ENCODE assay signal across 9 mouse cellular contexts in the genomic region with DNA sequence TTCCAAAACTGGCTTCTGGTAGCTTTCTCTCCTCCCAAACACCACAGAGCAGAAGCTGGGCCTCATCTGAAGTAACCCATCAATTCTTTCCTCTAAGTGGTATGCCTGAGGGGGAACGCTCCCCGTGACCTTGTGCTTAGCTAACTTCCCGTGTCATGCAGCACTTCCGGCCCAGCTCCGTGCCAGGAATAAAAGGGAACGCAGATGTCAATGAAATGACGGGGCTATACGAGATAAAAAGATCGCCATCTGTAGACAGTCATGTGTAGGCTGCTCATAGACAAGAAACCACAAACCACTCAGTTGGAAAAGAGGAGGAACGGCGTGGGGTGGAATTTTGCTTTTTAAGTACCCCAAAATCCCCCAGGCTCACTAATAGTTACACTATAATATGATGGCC.
DNase-seq lines count a peak whose midpoint lies in the region; ATAC-seq and TF ChIP-seq lines count a peak whose summit lies in the region.
"Had no signal": no experiment of that assay in that cellular context is flagged by ENCODE, and none has a peak within 500 bp of the region (broad histone marks: within the 10 kb centered on the region; RNA-seq: fewer than 3 reads in every experiment).

No protein-coding gene starts in this region.

- H3K4me3 ChIP-seq in left cerebral cortex, adult 2 months: no peak overlapping the region
- H3K4me3 ChIP-seq in midbrain, embryonic 13.5 days (replicated peaks): no peak overlapping the region
- no peak overlapping the region for H3K4me3 ChIP-seq in midbrain, embryonic 10.5 days
- no peak overlapping the region for H3K4me3 ChIP-seq in midbrain, embryonic 16.5 days (ENCODE audit: low read depth, low read length)
- H3K4me3 ChIP-seq: liver, embryonic 13.5 days had no signal

- peaks cover 5% of the 10 kb centered on the region; the same call in 1 of the 2 replicates for H3K4me1 ChIP-seq in midbrain, embryonic 13.5 days (replicated peaks)
- peaks cover 10% of the 10 kb centered on the region for H3K4me1 ChIP-seq in midbrain, embryonic 10.5 days
- peaks cover 5% of the 10 kb centered on the region; the same call in 1 of the 2 replicates for H3K4me1 ChIP-seq in midbrain, embryonic 16.5 days (ENCODE audit: control insufficient read depth, insufficient read depth, low read length)

- 75% methylated on average over 11 of the region's 11 CpGs for WGBS in midbrain, embryonic 13.5 days
- 82% methylated on average over 11 of the region's 11 CpGs for WGBS in midbrain, embryonic 10.5 days
- 72% methylated on average over 11 of the region's 11 CpGs for WGBS in midbrain, embryonic 16.5 days

- 0 out of 2 replicates have a peak, but pooled peaks cover 4% of the 10 kb centered on the region for H3K9me3 ChIP-seq in midbrain, embryonic 13.5 days
- H3K9me3 ChIP-seq in midbrain, embryonic 10.5 days (replicated peaks): peaks cover 5% of the 10 kb centered on the region; the same call in 1 of the 2 replicates
- H3K9me3 ChIP-seq in midbrain, embryonic 16.5 days (replicated peaks; ENCODE audit: control insufficient read depth, low read length, poor library complexity, severe bottlenecking): no peaks in the 10 kb centered on the region

- peak overlapping the region; percentile 8; the same call in 1 of the 2 replicates for H3K27ac ChIP-seq in left cerebral cortex, adult 2 months
- no peak overlapping the region for H3K27ac ChIP-seq in midbrain, embryonic 13.5 days
- no peak overlapping the region for H3K27ac ChIP-seq in midbrain, embryonic 10.5 days (replicated peaks)
- no peak overlapping the region for H3K27ac ChIP-seq in midbrain, embryonic 16.5 days (ENCODE audit: low read length)
- H3K27ac ChIP-seq: liver, embryonic 13.5 days had no signal

- intact Hi-C loops in left cerebral cortex, adult 2 months (cut with DNase I): no loop called here

- H3K9ac ChIP-seq in midbrain, embryonic 13.5 days (replicated peaks): no peak overlapping the region
- H3K9ac ChIP-seq in midbrain, embryonic 16.5 days (ENCODE audit: low read depth, low read length): no peak overlapping the region
- H3K9ac ChIP-seq: liver, embryonic 13.5 days had no signal

- H3K36me3 ChIP-seq in midbrain, embryonic 13.5 days: peaks cover 6% of the 10 kb centered on the region; the same call in 1 of the 2 replicates
- H3K36me3 ChIP-seq in midbrain, embryonic 10.5 days: no peaks in the 10 kb centered on the region
- H3K36me3 ChIP-seq in midbrain, embryonic 16.5 days (ENCODE audit: control insufficient read depth, insufficient read depth, low read length): no peaks in the 10 kb centered on the region

- H3K27me3 ChIP-seq in midbrain, embryonic 13.5 days: no peaks in the 10 kb centered on the region
- H3K27me3 ChIP-seq in midbrain, embryonic 10.5 days (ENCODE audit: low read depth, poor library complexity, severe bottlenecking): no peaks in the 10 kb centered on the region
- no peaks in the 10 kb centered on the region for H3K27me3 ChIP-seq in midbrain, embryonic 16.5 days (ENCODE audit: control insufficient read depth, insufficient read depth, low read depth, low read length)
- H3K27me3 ChIP-seq: liver, embryonic 13.5 days had no signal

- H3K4me2 ChIP-seq in midbrain, embryonic 13.5 days (replicated peaks): no peak overlapping the region
- no peak overlapping the region for H3K4me2 ChIP-seq in midbrain, embryonic 16.5 days (ENCODE audit: low read length)
- H3K4me2 ChIP-seq: liver, embryonic 13.5 days had no signal

- DNase-seq in left cerebral cortex, adult 2 months (ENCODE audit: extremely low spot score in 1 of 2, low spot score in 2 of 2): no peak
- no peak for DNase-seq in left cerebral cortex, adult 9 months (ENCODE audit: low spot score in 2 of 2)
- peak; percentile 30 for DNase-seq in heart, adult 8-10 months (ENCODE audit: low spot score)
- peak; percentile 69 to 79 for DNase-seq in kidney, postnatal 4 days
- peak; percentile 28 for DNase-seq in thymus, postnatal 25 days
- no peak for DNase-seq in midbrain, embryonic 10.5 days (ENCODE audit: low spot score)
- DNase-seq: liver, embryonic 13.5 days had no signal

- no peak for ATAC-seq in midbrain, embryonic 13.5 days
- ATAC-seq in midbrain, embryonic 16.5 days: no peak

- no peak for TF ChIP-seq CTCF in left cerebral cortex, adult 2 months (IDR thresholded peaks at IDR 0.05)

Comparison
In these comparisons a context has a peak if more than half of its experiments do, and no peak if none do; other contexts are left out.
1. DNase-seq: peak in heart, adult 8-10 months (single experiment), kidney, postnatal 4 days (2 of 2) and thymus, postnatal 25 days (single experiment); none in left cerebral cortex, adult 2 months (0 of 2), left cerebral cortex, adult 9 months (0 of 2) and midbrain, embryonic 10.5 days (single experiment).